Mouse (Mus musculus) embryonic facial prominence, embryonic 11.5 days (tissue): ENCODE data around the gene Slc35a1. TPM values are rescaled to one million over a fixed set of nuclear protein-coding genes. Genes with fewer than 3 reads are reported as not detected.

Experiments
- ATAC-seq: fragments of 200-750 bp; cut with Nextera tagmentation; replicated peaks from 2 replicates; pipeline ENCODE4 v1.8.0; 2017; ENCODE audit warnings: low read depth; ENCODE audit not compliant: insufficient number of reproducible peaks, low FRiP score, low TSS enrichment
- DNase-seq: peaks from one replicate; pipeline ENCODE4 v3.0.0-alpha.2; 2015; ENCODE audit warnings: low spot score
- H3K27ac ChIP-seq: fragments of 300-500 bp; sonication (generic); replicated peaks from 2 replicates; pipeline ENCODE4 v1.5.1; 2014; ENCODE audit warnings: mild to moderate bottlenecking, low read depth, low read length, control low read depth
- H3K27me3 ChIP-seq: fragments of 300-500 bp; sonication (generic); 2 replicates; pipeline ENCODE4 v1.6.1; 2014; ENCODE audit warnings: mild to moderate bottlenecking, low read length, moderate library complexity, mixed read lengths; ENCODE audit not compliant: control insufficient read depth, insufficient read depth
- H3K36me3 ChIP-seq: fragments of 300-500 bp; sonication (generic); replicated peaks from 2 replicates; pipeline ENCODE4 v1.6.1; 2014; ENCODE audit warnings: low read depth, mild to moderate bottlenecking, low read length, moderate library complexity, mixed read lengths; ENCODE audit not compliant: control insufficient read depth, insufficient read depth
- H3K4me1 ChIP-seq: fragments of 300-500 bp; sonication (generic); 2 replicates; pipeline ENCODE4 v1.6.1; 2014; ENCODE audit warnings: low read length, mixed read lengths; ENCODE audit not compliant: control insufficient read depth, insufficient read depth
- H3K4me2 ChIP-seq: fragments of 300-500 bp; sonication (generic); 2 replicates; pipeline ENCODE4 v1.6.1; 2014; ENCODE audit warnings: low read depth, mild to moderate bottlenecking, control low read depth, low read length, moderate library complexity
- H3K4me3 ChIP-seq: fragments of 300-500 bp; sonication (generic); 2 replicates; pipeline ENCODE4 v1.5.1; 2014; ENCODE audit warnings: low read depth, low read length, control low read depth
- H3K9ac ChIP-seq: fragments of 300-500 bp; sonication (generic); replicated peaks from 2 replicates; pipeline ENCODE4 v1.6.1; 2014; ENCODE audit warnings: mild to moderate bottlenecking, control low read depth, low read length
- H3K9me3 ChIP-seq: fragments of 300-500 bp; sonication (generic); replicated peaks from 2 replicates; pipeline ENCODE4 v1.6.1; 2016; ENCODE audit warnings: mild to moderate bottlenecking, low read length, inconsistent platforms, mixed read lengths; ENCODE audit not compliant: control insufficient read depth
- WGBS: fragments of 180-500 bp; shearing (Covaris S2); extraction: QIAGEN DNeasy Blood & Tissue Kit; methylation state at CpG from one replicate; pipeline ENCODE4 v1.1.7; 2014; 5-methylcytosine and 5-hydroxymethylcytosine counted together
- polyA plus RNA-seq: library from polyadenylated mRNA; unstranded; fragments of >200 nt; fragmentation: Nextera tagmentation; extraction: Ambion mirVana; gene quantifications from 2 replicates; pipeline ENCODE4 v1.2.1, GENCODE M21; 2014

Slc35a1 gene
- polyA plus RNA-seq, 1 experiment from 2014 or later: 40.2 TPM

DNA sequence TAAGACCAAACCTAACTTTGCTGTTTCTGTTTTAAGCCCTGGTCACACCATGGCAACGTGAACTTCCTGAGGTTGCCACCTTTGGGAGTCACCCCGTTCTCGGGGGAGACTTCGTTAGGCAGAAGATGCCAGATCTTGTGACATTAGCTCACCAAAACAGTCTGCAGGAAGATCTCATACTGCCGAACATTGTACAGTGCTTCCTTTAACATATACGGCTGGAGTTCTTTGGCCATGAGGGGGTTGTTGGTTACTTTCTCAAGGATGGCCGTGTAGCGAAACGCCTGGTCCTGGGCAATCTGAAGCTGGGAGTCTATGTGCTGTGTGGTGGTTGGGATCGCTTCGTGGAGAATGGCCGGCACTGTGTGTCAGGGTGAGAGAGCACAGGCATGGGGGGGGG lies 32.2 kb upstream of the Slc35a1 start:
- Histone ChIP-seq H3K4me2 (no peak overlapping the region), H3K9me3 (no peaks in the 10 kb centered on the region), H3K27me3 (no peaks in the 10 kb centered on the region), H3K9ac (no peak overlapping the region), H3K4me3 (no peak overlapping the region), H3K27ac (no peak overlapping the region), H3K4me1 (no peaks in the 10 kb centered on the region), H3K36me3 (no peaks in the 10 kb centered on the region)
- WGBS: 96% methylated on average over 12 of the region's 12 CpGs
- ATAC-seq: no peak
- no peak for DNase-seq

DNA sequence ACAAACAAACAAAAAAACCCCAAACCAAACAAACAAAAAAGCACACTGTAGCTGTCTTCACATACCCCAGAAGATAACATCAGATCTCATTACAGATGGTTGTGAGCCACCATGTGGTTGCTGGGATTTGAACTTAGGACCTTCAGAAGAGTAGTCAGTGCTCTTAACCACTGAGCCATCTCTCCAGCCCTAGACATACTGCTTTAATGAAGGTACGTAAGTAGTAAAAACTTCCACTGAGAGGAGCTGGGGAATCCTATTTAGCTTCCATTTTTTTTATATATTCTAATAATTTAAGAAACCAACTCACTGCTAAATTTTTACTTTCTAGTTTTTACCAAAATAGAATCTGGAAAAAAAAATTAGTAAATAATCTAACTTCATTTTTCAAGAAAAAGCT lies 27.8 kb upstream of the Slc35a1 start:
- 89% methylated on average over 1 of the region's 1 CpGs for WGBS
- DNase-seq (no peak), ATAC-seq (no peak)
- Histone ChIP-seq H3K27me3 (no peaks in the 10 kb centered on the region), H3K36me3 (no peaks in the 10 kb centered on the region), H3K9me3 (no peaks in the 10 kb centered on the region), H3K4me1 (no peaks in the 10 kb centered on the region), H3K27ac (no peak overlapping the region), H3K9ac (no peak overlapping the region), H3K4me3 (no peak overlapping the region), H3K4me2 (no peak overlapping the region)

DNA sequence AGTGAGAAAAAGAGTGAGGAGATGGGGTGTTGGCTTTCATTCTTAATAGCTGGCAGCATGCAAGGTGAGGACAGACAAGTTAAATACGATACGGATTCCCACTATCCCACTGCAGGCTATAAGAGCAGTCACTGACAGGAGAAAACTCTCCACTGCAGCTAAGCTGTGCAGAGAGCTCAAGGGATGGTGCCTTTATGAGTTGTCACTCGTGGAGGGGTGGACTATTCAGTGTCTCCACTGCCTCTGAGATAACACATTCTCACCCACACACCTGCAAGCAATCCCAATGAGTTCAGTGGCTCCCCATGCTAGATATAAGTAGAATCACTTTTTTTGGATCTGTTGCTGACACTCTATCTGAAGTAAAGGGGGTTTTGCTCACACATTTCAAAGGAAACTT lies 20.9 kb upstream of the Slc35a1 start:
- no peak overlapping the region for H3K4me3 ChIP-seq
- 84% methylated on average over 3 of the region's 3 CpGs for WGBS
- H3K4me1 ChIP-seq: no peaks in the 10 kb centered on the region
- H3K36me3 ChIP-seq: no peaks in the 10 kb centered on the region
- no peak overlapping the region for H3K27ac ChIP-seq
- DNase-seq: no peak
- H3K9ac ChIP-seq: no peak overlapping the region
- H3K9me3 ChIP-seq: no peaks in the 10 kb centered on the region
- no peaks in the 10 kb centered on the region for H3K27me3 ChIP-seq
- H3K4me2 ChIP-seq: no peak overlapping the region
- no peak for ATAC-seq

DNA sequence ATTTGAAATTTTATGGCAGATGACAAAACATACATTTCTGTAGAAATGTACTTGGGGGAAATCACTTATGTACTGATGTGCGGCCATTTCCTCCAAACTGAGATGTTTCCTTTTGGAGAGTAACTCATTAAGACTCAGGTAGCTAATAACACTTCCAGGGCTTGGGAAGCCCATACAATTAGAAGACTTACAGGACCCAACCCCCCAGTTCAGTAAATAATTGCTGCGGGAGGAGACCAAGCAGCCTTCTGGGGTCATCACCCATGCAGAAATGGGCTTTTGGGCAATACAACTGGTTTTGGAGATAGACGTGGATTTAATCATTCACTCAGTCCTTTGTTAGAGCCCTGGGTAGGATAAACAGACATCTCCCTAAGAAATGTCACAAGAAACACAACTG lies 20.0 kb upstream of the Slc35a1 start:
- no peak for DNase-seq

DNA sequence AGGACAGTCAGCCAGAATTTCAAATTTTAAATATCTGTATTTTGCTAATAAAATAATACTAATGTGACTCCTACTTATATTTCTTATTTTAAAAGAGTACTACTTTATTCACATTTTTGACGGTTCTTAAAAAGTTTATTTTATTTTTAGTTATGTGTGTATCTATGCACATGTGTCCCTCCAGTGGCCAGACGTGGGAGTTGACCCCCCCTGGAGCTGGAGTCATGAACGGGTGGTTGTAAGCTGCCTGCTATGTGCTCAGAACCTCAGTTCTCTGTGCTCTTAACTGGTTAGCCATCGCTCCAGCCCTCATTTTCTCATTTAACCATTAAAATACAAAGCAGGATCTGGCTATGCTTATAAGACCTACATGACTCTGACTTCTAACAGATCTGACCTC lies 15.8 kb upstream of the Slc35a1 start:
- ATAC-seq: no peak
- no peaks in the 10 kb centered on the region for H3K27me3 ChIP-seq
- no peak overlapping the region for H3K4me3 ChIP-seq
- DNase-seq: no peak
- 70% methylated on average over 4 of the region's 4 CpGs for WGBS
- no peak overlapping the region for H3K27ac ChIP-seq
- no peaks in the 10 kb centered on the region for H3K4me1 ChIP-seq
- no peaks in the 10 kb centered on the region for H3K36me3 ChIP-seq
- no peak overlapping the region for H3K9ac ChIP-seq
- no peaks in the 10 kb centered on the region for H3K9me3 ChIP-seq
- no peak overlapping the region for H3K4me2 ChIP-seq

More for the DNA sequence above, 20.0 kb upstream of the Slc35a1 start:
- H3K27me3 ChIP-seq: no peaks in the 10 kb centered on the region
- H3K4me1 ChIP-seq: no peaks in the 10 kb centered on the region
- H3K4me3 ChIP-seq: no peak overlapping the region
- no peaks in the 10 kb centered on the region for H3K36me3 ChIP-seq
- H3K9ac ChIP-seq: no peak overlapping the region
- no peaks in the 10 kb centered on the region for H3K9me3 ChIP-seq
- no peak overlapping the region for H3K4me2 ChIP-seq
- H3K27ac ChIP-seq: no peak overlapping the region
- WGBS: 79% methylated on average over 3 of the region's 3 CpGs
- ATAC-seq: no peak

DNA sequence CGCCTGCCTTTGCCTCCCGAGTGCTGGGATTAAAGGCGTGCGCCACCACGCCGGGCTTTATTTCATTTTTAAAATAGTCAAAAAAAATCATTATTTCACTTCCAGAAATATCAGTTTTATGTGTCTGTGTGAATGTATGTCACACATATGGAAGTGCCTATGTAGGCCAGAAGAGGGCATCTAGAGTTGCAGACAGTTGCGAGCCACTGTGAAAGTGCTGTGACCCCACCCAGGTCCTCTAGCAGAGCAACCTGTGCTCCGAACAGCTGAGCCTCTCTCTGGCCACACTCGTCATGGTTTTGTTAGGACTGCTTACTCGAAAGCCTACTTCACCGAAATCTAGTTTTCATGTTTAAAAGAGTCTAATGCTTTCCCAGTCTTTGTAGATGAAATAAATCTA lies 15.0 kb upstream of the Slc35a1 start:
- 97% methylated on average over 11 of the region's 11 CpGs for WGBS

DNA sequence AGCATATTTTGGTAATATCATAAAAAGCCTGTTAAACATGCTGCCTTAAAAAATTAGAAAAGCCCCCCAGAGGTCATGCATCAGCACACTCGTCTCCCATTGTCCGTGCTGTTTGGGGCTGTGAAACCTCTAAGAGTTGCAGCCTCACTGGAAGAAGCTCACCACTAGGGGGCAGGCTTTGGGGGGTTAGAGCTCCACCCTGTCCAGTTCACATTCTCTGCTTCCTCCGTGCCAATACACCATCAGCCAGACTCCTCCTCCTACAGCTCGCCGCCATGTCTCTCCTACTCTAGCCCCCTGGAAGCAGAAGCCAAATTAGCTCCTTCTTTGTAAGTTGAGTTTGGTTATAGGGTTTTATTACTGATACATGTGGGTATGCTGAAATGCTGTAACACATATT lies 14.3 kb upstream of the Slc35a1 start:
- 37% methylated on average over 5 of the region's 5 CpGs for WGBS
- no peak for ATAC-seq
- no peak overlapping the region for H3K4me3 ChIP-seq

More for the DNA sequence above, 15.0 kb upstream of the Slc35a1 start:
- Histone ChIP-seq H3K36me3 (no peaks in the 10 kb centered on the region), H3K27me3 (no peaks in the 10 kb centered on the region), H3K9ac (no peak overlapping the region), H3K27ac (no peak overlapping the region), H3K4me2 (no peak overlapping the region), H3K4me3 (no peak overlapping the region), H3K9me3 (no peaks in the 10 kb centered on the region), H3K4me1 (no peaks in the 10 kb centered on the region)
- DNase-seq (no peak), ATAC-seq (no peak)

DNA sequence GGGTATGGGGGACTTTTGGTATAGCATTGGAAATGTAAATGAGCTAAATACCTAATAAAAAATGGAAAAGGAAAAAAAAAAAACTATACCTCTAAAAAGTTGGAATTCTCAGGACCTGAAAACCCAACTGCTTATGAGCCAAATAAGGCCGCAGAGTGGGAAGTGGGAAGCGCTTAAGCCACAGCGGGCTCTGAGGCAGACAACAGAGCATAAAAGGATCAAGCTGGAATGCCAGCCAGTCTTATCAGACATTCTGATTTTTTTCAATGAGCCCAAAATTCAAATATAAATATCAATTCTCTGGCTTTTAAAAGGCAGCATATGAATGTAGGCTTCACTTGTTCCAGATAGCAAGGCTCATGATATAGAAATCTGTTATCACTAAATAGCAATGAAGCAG lies 783 bp upstream of the Slc35a1 start:
- 76% methylated on average over 3 of the region's 3 CpGs for WGBS
- H3K36me3 ChIP-seq: no peaks in the 10 kb centered on the region
- H3K4me3 ChIP-seq: no peak overlapping the region
- no peaks in the 10 kb centered on the region for H3K4me1 ChIP-seq
- no peak overlapping the region for H3K9ac ChIP-seq
- no peak for DNase-seq
- no peaks in the 10 kb centered on the region for H3K9me3 ChIP-seq
- H3K27ac ChIP-seq: no peak overlapping the region
- ATAC-seq: no peak
- H3K4me2 ChIP-seq: no peak overlapping the region
- no peaks in the 10 kb centered on the region for H3K27me3 ChIP-seq

More for the DNA sequence above, 14.3 kb upstream of the Slc35a1 start:
- no peaks in the 10 kb centered on the region for H3K27me3 ChIP-seq
- no peak overlapping the region for H3K27ac ChIP-seq
- H3K9ac ChIP-seq: no peak overlapping the region
- H3K36me3 ChIP-seq: no peaks in the 10 kb centered on the region
- no peak overlapping the region for H3K4me2 ChIP-seq
- no peaks in the 10 kb centered on the region for H3K9me3 ChIP-seq
- no peaks in the 10 kb centered on the region for H3K4me1 ChIP-seq
- peak; percentile 74 for DNase-seq
